Mouse (Mus musculus) spleen, postnatal 36 days (tissue): ENCODE measurements around the gene Gon7.
A peak's percentile ranks its signal among the peaks of the same experiment; 100 is the strongest.

Experiments
- DNase-seq, 2 experiments: peaks; one replicate each; pipeline ENCODE4 v3.0.0; 2022; ENCODE audit warnings: low spot score in 2 of 2, mixed read lengths in 1 of 2

Gon7 gene

DNA sequence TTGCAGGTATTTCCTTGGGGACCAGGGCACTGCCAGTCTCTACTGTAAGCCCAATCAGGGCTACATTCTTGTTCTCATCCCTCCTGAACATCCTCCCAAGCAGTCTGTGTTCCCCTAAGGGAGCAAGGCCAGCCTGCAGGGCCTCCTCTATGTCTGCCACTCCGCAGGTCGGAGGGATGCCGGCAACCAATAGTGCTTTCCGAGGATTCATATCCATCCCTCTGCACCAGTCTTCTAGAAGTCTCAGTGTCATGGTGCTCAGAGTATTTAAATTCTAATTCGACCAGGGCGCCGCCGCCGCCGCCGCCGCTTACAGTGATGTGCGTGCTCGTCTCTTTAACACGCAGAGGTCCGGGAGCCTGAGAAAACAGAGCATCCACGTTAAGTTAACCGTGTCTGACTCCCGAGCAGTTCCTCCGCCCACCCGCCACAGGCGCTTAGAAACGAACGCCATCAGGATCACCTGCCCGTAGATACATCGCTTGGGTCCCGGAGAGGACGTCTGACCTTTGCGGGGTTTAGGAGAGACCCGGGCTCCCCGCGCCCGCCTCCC, 14.5 kb downstream of the Gon7 start:
- DNase-seq = no peak

DNA sequence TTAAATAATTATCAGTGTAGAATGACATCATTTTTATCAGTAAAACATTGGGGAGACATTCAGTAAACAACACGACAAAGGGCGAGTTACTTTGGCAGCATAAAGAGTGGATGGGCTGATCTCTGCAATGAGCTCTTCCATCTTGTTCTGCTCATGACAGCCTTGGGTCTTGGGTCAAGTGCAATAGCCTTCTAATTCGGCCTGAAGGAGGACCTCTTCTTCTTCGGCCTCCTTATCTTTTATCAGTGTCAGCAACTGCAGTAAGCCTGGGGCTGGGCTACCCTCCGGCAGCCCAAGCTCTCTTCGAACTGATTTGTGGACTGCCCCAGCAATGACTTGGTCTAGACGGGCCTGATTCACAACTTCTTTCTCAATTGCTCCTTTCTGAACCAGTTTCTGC, 15.5 kb downstream of the Gon7 start:
- no peak for DNase-seq

DNA sequence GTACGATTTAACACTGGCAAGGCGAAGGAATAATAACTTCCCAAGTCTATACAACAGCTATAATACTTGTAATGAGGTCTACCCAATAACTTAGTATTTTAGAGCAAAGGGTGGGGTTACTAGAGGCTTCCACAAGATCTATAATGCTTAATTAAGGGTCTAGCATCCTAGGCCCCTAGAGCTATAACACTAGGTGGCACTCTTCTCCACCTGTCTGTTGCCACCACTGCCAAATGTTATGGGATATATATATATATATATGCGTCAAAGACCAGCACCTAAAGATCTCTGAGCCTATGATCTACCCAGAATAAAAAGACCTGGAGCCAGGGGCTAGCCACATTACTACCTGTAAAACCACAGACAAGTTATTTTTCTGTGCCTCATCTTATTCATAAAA, 17.3 kb downstream of the Gon7 start:
- DNase-seq = peak; percentile 24 to 28

DNA sequence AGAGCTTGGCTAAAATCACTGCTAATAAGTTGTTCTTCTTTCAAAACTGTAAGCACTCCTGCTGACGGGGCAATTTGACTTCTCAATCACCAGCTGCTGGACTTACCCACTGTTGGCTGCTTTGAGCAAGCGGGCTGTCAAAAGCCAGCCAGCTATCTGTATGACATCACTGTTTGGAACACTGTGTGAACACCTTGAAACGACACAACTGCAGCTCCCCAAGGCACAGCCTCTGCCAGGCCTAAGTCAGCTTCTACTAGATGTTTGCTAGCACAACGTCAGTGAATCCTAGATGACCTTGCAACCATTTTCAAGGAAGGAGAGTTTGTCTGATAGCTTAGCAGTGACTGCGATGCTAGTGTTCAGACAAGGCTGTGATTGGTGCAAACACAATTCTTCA, 18.5 kb downstream of the Gon7 start:
- DNase-seq = no peak

DNA sequence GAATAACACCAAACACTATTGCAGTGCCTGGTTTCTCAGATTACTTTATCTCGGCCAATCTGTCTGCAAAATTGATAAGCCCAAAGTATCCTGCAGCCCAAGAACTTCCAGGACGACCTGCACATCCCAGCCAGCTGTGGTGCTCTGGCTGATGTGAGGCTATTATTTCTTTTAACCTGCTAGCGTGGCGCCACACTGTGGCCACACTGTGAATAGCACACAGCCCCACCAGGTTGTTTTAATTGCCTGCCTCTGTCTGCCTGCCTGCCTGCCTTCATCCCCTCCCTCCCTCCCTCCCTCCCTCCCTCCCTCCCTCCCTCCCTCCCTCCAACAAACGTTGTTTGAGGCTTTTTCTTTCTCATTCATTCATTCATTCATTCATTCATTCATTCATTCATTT, 24.2 kb downstream of the Gon7 start:
- peak; percentile 24 to 38 for DNase-seq

DNA sequence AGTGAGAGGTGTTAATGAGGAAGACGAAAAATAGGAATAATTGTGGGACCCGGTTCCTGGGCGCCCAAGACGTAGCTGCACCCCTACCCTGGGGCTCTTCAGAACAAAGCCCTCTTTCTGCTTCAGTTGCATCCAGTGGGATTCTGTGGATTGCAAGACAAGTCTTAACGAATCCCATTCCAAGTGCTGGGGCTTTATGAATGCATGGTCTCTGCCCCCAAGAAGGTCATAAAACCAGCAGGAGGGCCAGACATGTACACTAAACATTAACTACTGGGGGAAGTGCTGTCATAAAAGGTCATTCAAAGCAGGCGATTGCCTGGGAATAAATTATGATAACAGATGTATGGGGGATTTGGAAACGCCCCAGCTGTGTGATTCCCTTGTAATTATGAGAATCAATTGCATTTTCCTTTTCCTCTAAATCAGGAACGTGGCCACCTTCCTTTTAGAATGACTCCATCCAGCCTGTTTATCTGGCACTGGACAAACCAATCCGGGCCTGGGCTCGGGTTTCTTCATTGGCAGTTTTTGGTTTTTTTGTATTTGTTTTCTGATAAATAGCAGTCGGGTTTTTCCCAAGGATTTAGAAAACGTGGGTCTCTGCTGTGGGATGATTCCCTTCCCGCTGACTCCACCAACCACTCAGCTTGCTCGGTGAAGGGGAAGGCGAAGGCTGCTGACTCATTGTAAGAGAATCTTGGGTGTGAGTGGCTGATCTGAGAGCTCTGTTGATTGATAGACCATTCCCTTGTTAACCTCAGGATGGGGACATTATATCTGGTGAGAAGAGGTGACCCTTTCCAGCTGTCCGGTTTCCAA, 26.6 kb downstream of the Gon7 start:
- DNase-seq = no peak

DNA sequence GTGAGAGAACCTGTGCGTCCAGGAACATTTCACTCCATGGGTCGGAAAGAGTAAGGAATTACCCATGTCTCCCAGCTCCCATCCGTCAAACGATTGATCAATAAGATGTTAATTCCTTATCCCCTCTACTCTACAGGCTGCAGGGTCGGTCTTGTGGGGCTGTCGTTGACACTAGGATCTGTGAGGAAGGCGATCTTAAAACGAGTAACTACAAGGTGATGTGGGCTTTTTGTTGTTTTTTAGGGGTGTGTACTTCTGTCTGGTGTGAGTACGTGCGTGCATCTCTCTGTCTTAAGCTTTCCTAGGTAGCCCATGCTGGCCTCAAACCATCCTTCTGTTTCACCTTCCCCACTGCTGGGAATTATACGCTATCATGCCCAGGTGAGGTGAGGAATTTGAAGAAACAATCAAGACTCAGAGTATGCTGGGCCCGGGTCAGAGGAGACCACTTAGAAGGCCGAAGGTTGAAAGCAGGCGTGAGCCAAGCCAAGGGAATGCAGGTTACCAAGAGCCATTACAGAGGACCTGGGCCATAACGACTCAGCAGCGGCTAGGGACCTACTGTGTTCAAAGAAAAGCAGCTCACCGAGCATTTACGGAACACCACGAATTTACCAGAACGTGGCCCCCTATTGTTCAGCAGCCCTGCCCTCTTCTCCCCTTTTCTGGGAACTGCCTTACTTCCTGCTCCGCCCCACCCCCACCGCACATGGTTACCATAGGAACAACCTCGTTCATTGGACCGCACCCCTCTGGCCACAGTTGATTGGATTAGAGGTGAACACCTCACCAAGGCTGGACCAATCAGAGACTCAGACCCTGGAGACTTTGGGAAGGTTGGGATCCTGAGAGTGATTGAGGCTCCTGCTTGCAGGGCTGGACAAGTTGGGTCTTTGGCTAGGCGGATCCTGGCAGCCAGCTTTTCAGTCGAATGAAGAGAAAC, 27.5 kb downstream of the Gon7 start:
- peak; percentile 26 to 54 for DNase-seq

DNA sequence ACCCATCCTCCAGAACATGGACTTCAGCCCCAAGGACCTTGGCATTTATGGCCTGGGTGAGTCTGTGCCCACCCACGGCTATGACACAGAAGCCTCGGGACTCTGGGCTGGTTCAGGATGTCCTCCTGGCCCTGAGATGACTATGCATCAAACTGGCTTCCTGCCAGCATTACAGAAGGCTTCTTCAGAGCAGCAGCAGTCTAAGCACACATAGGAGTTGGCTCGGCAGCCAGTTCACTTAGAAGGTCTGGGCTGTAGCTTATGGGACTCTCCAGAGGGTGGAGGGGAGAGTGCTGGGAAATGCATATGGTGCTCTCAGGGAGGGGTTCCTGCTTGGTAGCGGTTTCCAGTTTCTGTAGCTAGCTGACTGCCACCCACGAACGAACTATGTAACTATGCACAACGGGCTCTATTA, 31.8 kb downstream of the Gon7 start:
- no peak for DNase-seq

DNA sequence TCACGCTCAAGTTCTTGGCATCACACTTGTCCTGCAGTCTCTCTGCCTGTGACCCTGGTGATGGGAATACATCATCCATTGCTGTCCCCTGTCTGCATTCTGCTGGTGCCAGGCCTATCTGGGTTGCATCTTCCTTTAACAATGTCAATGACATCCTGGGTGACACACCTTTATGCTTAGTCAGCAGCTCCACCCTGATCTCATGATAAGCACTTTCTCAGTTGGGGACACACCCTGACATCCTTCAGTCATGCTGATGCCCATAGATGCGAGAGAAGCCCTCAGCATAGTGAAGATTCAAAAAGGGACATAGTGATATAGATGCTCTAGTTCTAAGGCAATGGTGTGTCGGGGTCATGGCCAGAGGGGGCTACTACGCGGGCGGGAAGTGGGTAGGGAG, 32.5 kb downstream of the Gon7 start:
- DNase-seq = no peak

DNA sequence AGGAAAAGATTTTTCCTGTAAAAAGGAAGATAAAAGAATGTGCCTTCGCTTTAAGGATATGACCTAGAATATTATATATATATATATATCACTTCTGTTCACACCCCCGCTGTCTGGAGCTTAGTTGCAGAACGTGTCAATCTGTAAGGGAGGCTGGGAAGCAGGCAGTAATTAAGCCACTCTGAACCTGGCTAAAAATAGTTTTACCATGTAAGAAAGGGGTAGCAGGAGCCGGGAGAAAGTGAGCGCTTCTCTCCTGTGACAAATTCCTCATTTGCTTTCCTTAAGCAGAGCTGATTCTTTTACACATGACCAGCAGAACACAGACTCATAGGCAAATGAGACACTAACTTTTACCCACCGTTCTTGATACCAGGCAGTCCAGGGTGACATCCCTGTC, 33.7 kb downstream of the Gon7 start:
- no peak for DNase-seq

DNA sequence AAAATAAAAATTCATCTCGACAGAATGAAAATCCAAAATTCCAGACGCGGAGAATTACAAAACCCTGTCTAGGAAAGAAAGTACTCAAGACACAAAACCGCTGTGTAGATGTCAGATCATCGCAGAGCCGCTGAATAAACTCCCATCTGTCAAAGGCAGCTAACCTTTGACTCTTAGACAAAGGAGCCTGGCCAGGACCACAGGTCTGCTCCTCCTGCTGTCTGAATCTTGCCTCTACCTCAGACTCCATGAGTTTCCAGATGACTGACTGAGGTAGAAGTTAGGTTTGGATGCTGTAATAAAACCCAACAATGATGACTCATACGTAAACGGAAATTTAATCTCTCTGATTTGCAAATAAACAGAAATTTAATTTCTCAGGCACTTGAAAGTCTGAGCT, 34.6 kb downstream of the Gon7 start:
- DNase-seq = no peak

DNA sequence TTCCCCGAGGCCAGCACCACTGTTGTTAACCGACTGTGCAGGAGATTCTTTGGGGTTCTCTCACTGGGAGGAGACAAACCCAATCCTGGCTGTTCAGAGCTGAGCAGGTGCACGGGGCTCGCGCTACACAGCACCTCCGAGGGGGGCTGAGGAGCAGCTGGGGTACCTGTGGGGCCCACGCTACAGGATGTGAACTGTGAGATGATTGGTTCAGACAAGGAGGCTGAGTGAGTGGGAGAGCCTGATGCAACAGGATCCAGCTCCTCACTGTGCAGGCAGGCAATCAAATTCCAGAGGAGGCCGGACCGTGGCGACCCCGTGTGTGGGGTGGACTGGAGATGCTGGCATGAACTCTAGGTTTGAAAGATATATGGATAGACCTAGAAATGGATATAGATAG, 35.2 kb downstream of the Gon7 start:
- DNase-seq = no peak

DNA sequence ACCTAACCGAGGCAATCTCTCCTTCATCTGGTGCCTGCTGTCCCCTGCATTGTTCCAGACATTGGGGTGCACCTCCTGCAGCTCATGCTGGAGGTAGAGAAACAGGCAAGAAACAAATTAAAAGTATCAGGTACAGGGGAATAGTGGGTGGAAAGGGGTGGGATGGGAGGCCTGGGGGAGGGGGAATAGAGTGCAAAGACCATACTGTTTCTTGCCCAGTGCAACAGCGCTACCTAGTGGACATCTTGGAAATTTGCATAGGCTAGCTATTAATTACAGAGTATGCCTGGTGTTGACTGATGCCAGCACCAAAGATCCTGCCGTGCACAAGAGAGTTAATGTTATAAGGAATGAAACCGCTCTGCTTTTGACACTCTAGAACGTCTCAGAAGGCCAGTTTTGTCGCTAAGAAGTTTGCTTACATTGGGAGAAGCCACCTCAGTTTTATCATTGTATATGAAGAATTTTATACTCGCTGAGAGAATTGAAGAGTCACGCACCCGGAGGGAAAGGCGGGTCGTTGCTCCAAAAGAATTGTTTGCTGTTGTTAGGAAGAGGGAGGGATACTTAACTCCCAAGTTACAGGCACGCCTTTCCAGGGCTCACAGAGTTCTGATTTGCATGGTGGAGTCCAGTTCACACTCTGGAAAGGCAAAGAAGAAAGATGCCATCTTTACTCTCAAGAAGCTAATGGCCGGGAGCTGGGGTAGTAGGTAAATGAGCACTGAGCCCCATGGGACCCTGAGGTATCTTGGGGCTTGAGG, 37.9 kb downstream of the Gon7 start:
- peak in 1 of 2 experiments; percentile 44 for DNase-seq

DNA sequence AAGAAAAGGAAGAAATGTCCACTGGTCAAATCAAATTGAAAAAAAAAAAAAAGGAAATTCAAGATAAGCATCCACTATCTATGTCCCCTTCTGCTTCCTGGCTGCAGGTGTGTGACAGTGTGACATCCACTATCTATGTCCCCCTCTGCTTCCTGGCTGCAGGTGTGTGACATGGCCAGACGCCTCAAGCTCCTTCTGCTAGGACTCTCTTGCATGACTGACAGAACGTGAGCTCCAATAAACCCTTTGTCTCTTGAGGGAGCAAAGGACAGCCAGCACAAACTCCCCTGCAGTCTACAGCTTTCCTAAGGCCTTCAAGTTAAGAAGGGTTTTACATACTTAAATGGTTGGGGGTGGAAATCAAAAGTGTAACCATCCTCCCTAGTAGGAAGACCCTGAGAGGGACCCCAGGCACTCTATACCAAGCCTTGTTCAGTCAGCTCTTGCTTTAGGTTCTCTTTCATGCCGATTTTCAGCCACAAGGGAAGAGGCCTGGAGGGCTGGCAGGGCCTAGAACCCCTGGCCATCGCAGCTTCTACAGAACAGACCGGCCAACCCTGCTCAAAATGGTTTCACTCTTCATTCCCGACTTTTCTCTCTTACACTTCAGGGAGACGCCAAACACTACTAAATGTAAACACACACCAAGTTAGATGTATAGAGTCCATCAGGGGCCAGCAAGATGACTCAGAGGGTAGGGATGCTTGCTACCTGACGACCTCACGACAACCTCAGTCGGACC, 42.8 kb downstream of the Gon7 start:
- no peak for DNase-seq

DNA sequence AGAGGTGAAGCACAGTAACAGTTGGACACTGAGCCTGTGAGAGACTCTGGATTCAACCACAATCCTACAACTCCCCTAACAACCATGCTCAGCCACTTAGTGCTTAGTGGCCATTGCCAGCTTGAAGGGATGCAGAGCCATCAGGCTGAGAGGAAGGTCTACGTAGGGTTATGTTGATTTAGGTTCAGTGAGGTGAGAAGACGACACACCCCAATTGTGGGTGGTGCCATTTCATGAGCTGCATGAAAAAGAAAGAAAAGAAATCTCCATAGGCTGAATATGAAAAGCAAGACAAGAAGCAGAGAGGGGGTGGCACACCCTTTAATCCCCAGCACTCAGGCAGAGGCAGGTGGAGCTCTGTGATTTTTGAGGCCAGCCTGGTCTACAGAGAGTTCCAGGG, 43.5 kb downstream of the Gon7 start:
- DNase-seq = peak in 1 of 2 experiments; percentile 26

DNA sequence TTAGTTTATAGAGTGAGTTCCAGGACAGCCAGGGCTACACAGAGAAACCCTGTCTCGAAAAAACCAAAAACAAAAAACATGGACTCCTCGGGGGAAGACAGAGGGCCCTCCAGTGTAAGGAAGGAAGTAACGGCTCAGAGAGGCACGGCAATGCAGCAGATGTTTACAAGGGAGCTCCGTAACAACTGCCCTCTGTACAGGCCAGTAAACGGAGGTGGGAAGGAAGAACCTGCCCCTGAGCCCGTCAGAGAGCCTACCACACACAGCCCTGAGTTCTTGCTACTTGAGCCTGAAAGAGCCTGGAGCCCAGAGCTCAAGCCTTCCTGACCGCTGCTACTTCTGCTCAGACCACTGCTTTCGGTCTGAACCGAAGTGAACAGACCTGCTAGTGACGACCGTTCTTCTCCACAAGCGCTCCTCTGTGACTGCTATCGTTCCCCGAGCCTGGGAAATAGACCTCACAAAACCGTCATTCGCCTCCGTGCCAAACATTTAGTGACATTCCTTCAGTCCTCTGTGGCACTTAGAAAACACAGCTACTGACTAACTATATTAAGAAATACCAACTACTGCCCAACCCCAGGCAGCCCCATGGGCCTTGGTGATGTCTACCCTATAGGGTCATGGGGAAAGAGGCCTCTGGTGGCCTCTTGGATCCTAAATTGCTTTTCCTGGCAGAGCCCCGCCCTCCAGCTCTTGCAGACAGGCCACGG, 44.3 kb downstream of the Gon7 start:
- no peak for DNase-seq

DNA sequence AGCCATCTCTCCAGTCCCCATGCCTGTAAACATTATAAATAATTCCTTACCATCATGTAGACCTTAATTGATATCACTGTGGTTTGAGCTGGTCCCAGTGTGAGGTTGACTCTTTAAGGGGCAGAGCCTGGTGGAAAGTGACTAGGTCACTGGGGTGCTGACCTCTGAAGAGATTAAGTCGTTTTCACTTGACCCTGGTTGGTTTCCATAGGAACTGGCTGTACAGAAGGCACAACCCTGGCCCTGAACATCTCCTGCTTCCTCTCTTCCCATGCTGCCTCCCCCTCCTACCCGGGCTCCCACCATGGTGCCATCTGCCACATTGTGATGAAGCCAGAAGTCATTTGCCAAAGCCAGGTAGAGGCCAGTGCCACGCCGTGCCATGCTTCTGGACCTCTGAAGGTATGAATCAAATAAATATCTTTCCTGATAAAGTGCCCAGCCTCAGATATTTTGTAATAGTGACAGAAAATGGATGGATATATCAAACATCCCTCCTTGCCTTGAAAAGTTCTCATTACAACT, 46.7 kb downstream of the Gon7 start:
- DNase-seq = no peak

DNA sequence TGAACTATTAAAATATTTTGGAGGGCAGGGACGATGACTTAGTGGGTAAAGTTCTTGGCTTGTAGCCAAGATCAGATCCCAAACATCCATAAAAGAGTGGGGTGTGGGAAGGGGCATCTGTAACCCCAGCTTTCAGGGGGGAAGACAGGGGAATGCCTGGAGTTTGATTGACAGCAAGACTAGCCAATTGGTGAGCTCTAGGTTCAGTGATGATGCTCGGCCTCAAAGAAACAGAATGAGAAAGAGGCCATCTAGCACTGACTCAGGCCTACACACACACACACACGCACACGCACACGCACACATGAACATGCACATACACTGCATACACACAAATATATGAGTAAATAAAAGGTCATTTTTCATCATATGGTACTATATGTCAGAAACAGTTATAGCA, 47.7 kb downstream of the Gon7 start:
- DNase-seq = no peak

DNA sequence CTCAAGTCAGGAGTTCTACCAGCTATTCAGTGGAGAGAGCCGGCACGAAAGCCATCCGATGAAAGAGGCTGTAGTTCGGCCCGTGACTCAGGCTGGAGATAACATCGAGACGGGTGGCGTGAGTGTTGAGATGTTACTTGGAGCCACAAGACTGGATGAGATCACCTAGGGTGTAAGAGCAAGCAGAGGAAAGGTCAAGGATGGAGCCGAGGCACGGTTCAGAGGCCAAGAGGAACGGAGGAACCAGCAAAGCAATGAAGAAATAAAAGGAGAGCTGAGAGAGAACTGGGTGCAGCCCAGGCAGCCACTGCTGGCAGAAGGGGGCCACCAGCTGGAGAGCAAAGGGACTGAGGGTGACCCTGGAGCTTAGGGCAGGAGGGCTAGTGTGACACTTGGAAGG, 49.4 kb downstream of the Gon7 start:
- no peak for DNase-seq

DNA sequence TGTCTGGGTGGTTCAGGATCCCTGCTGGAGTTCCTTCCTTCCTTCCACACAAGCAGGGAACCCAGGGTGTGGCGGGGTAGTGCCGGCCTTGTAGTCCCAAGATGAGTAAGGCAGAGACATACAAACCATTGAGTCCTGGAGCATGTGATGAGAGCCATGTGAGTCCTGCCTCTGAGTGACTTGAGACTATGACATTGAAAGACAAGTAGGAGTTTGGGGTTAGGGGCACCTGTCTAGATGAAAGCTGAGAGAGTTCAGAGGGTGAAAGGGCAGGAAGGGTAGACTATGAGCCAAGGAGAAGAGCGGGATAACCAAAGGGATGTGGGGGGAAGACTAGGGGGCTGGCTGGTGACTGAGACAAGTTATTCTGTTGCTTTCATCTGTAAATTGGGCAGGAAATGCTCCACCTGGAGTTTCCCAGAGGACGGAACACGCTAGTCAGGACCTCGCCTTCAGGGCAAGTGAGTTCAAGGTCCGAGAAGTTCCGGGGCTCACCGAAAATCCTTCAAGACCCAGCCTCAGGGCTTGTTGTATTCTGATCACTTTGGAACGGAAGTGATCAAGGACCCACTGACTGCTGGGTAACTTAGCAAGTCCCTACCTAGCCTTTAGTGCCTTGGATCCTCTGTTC, 50.7 kb downstream of the Gon7 start:
- DNase-seq = no peak
